Mouse (Mus musculus): Measurements from ENCODE around the gene Ypel4.

- TF ChIP-seq CTCF (IDR thresholded peaks at IDR 0.05; ENCODE audit: insufficient read depth, low read depth, low read length) (no peak), POLR2A (IDR thresholded peaks at IDR 0.05; ENCODE audit: insufficient read depth, low read depth, low read length) (no peak)
Measured at GRCm38 (mm10) chr2:84716423-84717355, 17.2 kb upstream of the Ypel4 start.

All from olfactory bulb, adult 2 months (tissue).